Comparison of ENCODE assay signal across 8 mouse cellular contexts in genomic region chr5:52741391-52742111, GRCm38 (mm10). TPM values are rescaled to one million over a fixed set of nuclear protein-coding genes. Genes with fewer than 3 reads are reported as not detected.
DNase-seq lines count a peak whose midpoint lies in the region; ATAC-seq and TF ChIP-seq lines count a peak whose summit lies in the region.

Pi4k2b (plus strand) TSS chr5:52741574.

- DNase-seq in CD8-positive naive resting alpha-beta T cell, adult 2 months (ENCODE audit: low read depth in 2 of 2, low spot score in 2 of 2): peak; percentile 61 to 64
- peak; percentile 64 for DNase-seq in c-Kit-positive CD71-negative TER-119-negative erythroid progenitor cells, embryonic 14.5 days (ENCODE audit: low read depth)
- DNase-seq in heart, postnatal 10 days: peak; percentile 83 to 88
- no peak for DNase-seq in large intestine, adult 2 months (ENCODE audit: low read depth, low spot score)
- peak; percentile 82 for DNase-seq in lung, adult 2 months
- peak; percentile 91 for DNase-seq in testis, postnatal 14 days (ENCODE audit: low spot score)

- H3K9me3 ChIP-seq in forebrain, embryonic 12.5 days: no peaks in the 10 kb centered on the region
- H3K9me3 ChIP-seq in neural tube, embryonic 15.5 days (replicated peaks): no peaks in the 10 kb centered on the region

- peak; percentile 95 for ATAC-seq in forebrain, embryonic 12.5 days (ENCODE audit: low FRiP score)
- peak; percentile 91 for ATAC-seq in neural tube, embryonic 15.5 days (ENCODE audit: low FRiP score)

- H3K4me3 ChIP-seq in forebrain, embryonic 12.5 days (replicated peaks): peak within 1 kb of the TSS; percentile 82
- H3K4me3 ChIP-seq in lung, adult 2 months (replicated peaks; ENCODE audit: extremely low read depth, low read depth, low read length): peak within 1 kb of the TSS; percentile 94
- H3K4me3 ChIP-seq in neural tube, embryonic 15.5 days (replicated peaks): peak within 1 kb of the TSS; percentile 76

- peak within 1 kb of the TSS; percentile 57 for H3K27ac ChIP-seq in forebrain, embryonic 12.5 days
- H3K27ac ChIP-seq in neural tube, embryonic 15.5 days (replicated peaks): peak within 1 kb of the TSS; percentile 60

- 0 out of 2 replicates have a peak, but pooled peaks have one; percentile 44 for TF ChIP-seq POLR2A in lung, adult 2 months (IDR thresholded peaks at IDR 0.05; ENCODE audit: borderline replicate concordance, extremely low read depth, low read depth, low read length)

- H3K4me1 ChIP-seq in forebrain, embryonic 12.5 days: no peaks in the 10 kb centered on the region
- H3K4me1 ChIP-seq in lung, adult 2 months (ENCODE audit: control insufficient read depth, insufficient read depth, low read length): peaks cover 4% of the 10 kb centered on the region
- H3K4me1 ChIP-seq in neural tube, embryonic 15.5 days: peaks cover 8% of the 10 kb centered on the region

- peak within 1 kb of the TSS; percentile 73 for H3K9ac ChIP-seq in forebrain, embryonic 12.5 days
- peak within 1 kb of the TSS; percentile 57 for H3K9ac ChIP-seq in neural tube, embryonic 15.5 days (replicated peaks)

- TF ChIP-seq CTCF in lung, adult 2 months (IDR thresholded peaks at IDR 0.05; ENCODE audit: insufficient read depth, low read length): no peak

- no peaks in the 10 kb centered on the region for H3K36me3 ChIP-seq in forebrain, embryonic 12.5 days (replicated peaks)
- H3K36me3 ChIP-seq in neural tube, embryonic 15.5 days: no peaks in the 10 kb centered on the region

- WGBS in forebrain, embryonic 12.5 days: under 1% methylated on average over 74 of the region's 75 CpGs
- WGBS in large intestine, adult 2 months: under 1% methylated on average over 75 of the region's 75 CpGs
- WGBS in lung, adult 2 months: 1% methylated on average over 73 of the region's 75 CpGs
- 0% methylated on average over 73 of the region's 75 CpGs for WGBS in neural tube, embryonic 15.5 days

- H3K27me3 ChIP-seq in forebrain, embryonic 12.5 days: no peaks in the 10 kb centered on the region
- H3K27me3 ChIP-seq in neural tube, embryonic 15.5 days (replicated peaks): no peaks in the 10 kb centered on the region

- H3K4me2 ChIP-seq in forebrain, embryonic 12.5 days: peak within 1 kb of the TSS; percentile 75
- H3K4me2 ChIP-seq in neural tube, embryonic 15.5 days: peak within 1 kb of the TSS; percentile 95

- intact Hi-C loops in heart, postnatal 10 days (cut with DNase I): loop anchor here (5.0 kb wide), 2 partner anchors 69 to 81 kb away; no protein-coding TSS in a partner anchor

RNA-seq across cellular contexts. Expression of gene Pi4k2b, which starts in this region (rescaled TPM):
- polyA plus RNA-seq in forebrain, embryonic 12.5 days (2016; fragmentation: Nextera tagmentation; extraction: Ambion mirVana): 16.1 and 19.2 TPM in 2 replicates
- total RNA-seq in heart, postnatal 10 days (2021): 1 to 10 TPM; 4.4 to 4.8 TPM
- polyA plus RNA-seq in large intestine, adult 2 months (2012; rRNA removed): 16.5 and 52.1 TPM in 2 replicates
- 72.4 and 115 TPM in 2 replicates for polyA plus RNA-seq in lung, adult 2 months (2012; rRNA removed)
- polyA plus RNA-seq in neural tube, embryonic 15.5 days (2015; fragmentation: Nextera tagmentation; extraction: Ambion mirVana): 4.4 and 7.6 TPM in 2 replicates
